Mouse (Mus musculus) liver, embryonic 14.5 days (tissue): Measurements from ENCODE around the gene 9930104L06Rik. TPM values are rescaled to one million over a fixed set of nuclear protein-coding genes. Genes with fewer than 3 reads are reported as not detected.
A peak's percentile ranks its signal among the peaks of the same experiment; 100 is the strongest.

Experiments used
- ATAC-seq: fragments of 200-750 bp; cut with Nextera tagmentation; 2 replicates; pipeline ENCODE4 v1.8.0; 2017; ENCODE audit warnings: moderate number of reproducible peaks, mild to moderate bottlenecking, moderate library complexity; ENCODE audit not compliant: insufficient read depth
- DNase-seq, 3 experiments: peaks; one replicate each; pipeline ENCODE4 v3.0.0-alpha.2; 2012 to 2013; ENCODE audit warnings: low read depth in 3 of 3, low spot score in 3 of 3
- H3K27ac ChIP-seq: fragments of 300-500 bp; sonication (generic); 2 replicates; pipeline ENCODE4 v1.5.1; 2014; ENCODE audit warnings: moderate library complexity, mild to moderate bottlenecking, control low read depth, inconsistent platforms
- H3K27me3 ChIP-seq: fragments of 300-500 bp; sonication (generic); 2 replicates; pipeline ENCODE4 v1.6.1; 2014; ENCODE audit warnings: mild to moderate bottlenecking, low read length, moderate library complexity; ENCODE audit not compliant: control insufficient read depth, insufficient read depth
- H3K36me3 ChIP-seq: fragments of 300-500 bp; sonication (generic); replicated peaks from 2 replicates; pipeline ENCODE4 v1.6.1; 2014; ENCODE audit warnings: low read depth; ENCODE audit not compliant: control insufficient read depth, insufficient read depth
- H3K4me1 ChIP-seq, 2 experiments: fragments of 200-500 bp in 1 of 2; fragments of 300-500 bp in 1 of 2; sonication (generic) in 1 of 2; replicated peaks; 2 replicates each; pipeline ENCODE4 v1.6.1; 2012 to 2014; ENCODE audit warnings: antibody characterized with exemption in 1 of 2, inconsistent platforms in 1 of 2, low read length in 1 of 2; ENCODE audit not compliant: control insufficient read depth in 2 of 2, insufficient read depth in 2 of 2
- H3K4me2 ChIP-seq: fragments of 300-500 bp; sonication (generic); 2 replicates; pipeline ENCODE4 v1.6.1; 2014; ENCODE audit warnings: low read depth, mild to moderate bottlenecking, control low read depth, moderate library complexity
- H3K4me3 ChIP-seq, 2 experiments: fragments of 200-500 bp in 1 of 2; fragments of 300-500 bp in 1 of 2; sonication (generic) in 1 of 2; 2 replicates each; pipeline ENCODE4 v1.5.1; 2012 to 2014; ENCODE audit warnings: low read depth in 2 of 2, low read length in 2 of 2, mild to moderate bottlenecking in 2 of 2, control low read depth in 1 of 2, inconsistent platforms in 1 of 2, moderate library complexity in 1 of 2; ENCODE audit not compliant: insufficient read depth in 1 of 2
- H3K9ac ChIP-seq: fragments of 300-500 bp; sonication (generic); replicated peaks from 2 replicates; pipeline ENCODE4 v1.6.1; 2014; ENCODE audit warnings: mild to moderate bottlenecking, control low read depth, moderate library complexity
- H3K9me3 ChIP-seq: fragments of 300-500 bp; sonication (generic); 2 replicates; pipeline ENCODE4 v1.6.1; 2016; ENCODE audit warnings: low read length, mixed read lengths; ENCODE audit not compliant: control insufficient read depth
- CTCF ChIP-seq: IDR thresholded peaks from 2 replicates; pipeline ENCODE4 v1.5.1; 2016; ENCODE audit warnings: antibody characterized with exemption, low read depth, control low read depth
- EP300 ChIP-seq: IDR thresholded peaks from 2 replicates; pipeline ENCODE4 v1.6.1; 2016; ENCODE audit warnings: antibody characterized with exemption, low read depth
- WGBS: fragments of 180-500 bp; shearing (Covaris S2); extraction: QIAGEN DNeasy Blood & Tissue Kit; methylation state at CpG from one replicate; pipeline ENCODE4 v1.1.7; 2014; ENCODE audit not compliant: insufficient replicate concordance; 5-methylcytosine and 5-hydroxymethylcytosine counted together
- polyA plus RNA-seq, 2 experiments: library from polyadenylated mRNA; depleted of rRNA in 1 of 2; stranded (reverse) in 1 of 2; unstranded in 1 of 2; fragments of >200 nt; fragmentation: Nextera tagmentation in 1 of 2; extraction: Ambion mirVana in 1 of 2; gene quantifications; 2 replicates each; pipeline versions ENCODE4 v1.2.1 to v1.2.3; 2012 to 2014

The 9930104L06Rik gene
- polyA plus RNA-seq (2012; rRNA removed) (5.8 and 5.9 TPM in 2 replicates), polyA plus RNA-seq (2014; fragmentation: Nextera tagmentation; extraction: Ambion mirVana) (0.94 and 1.5 TPM in 2 replicates)

DNA sequence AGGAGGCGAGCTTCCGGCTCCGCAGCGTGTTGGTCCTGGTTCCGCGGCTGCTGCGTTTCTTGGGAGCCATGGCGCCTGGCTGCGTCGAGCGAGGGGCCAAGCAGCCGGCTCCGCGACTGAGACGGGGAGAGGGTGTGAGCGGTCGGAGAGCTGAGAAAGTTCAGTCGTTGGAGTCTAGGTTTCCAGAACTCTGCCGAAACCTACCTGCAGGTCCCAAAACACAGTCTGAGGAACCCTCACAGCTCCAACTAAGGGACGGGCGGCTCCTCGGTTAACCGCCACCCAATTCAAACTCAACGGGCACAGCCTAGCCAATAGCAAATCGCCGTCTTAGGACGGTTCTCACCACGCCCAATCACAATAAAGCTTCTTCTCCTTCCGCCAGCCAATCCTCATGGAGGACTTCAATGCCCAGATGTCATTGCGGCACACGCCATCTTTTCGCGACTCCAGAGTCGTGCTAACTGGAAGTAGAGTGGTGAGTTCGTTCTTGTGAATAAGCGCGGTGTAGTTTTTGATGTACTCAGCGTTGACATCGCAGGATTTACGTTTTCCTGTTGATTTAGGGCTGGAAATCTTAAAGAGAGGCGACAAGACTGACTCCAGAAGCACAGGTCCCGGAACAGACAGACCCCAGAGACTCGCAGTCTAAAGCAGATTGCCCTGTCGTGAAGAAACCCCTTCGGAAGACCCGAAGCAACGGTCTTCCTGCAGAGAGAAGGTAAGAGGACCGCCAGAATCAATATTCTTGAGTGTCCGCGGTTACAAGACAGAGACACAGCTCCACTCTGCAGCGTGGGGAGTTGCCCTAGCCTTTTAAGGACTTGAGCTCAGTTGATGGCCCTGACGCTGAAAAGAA is at the start of gene 9930104L06Rik:
TSS of gene 9930104L06Rik (plus strand) at position 436 of the 859 bp plus-strand sequence.
- H3K4me3 ChIP-seq: peak within 1 kb of the TSS; percentile 88 to 98
- peak; percentile 96 to 97 (median 96) for DNase-seq
- no peak for TF ChIP-seq CTCF
- peak; percentile 49 for TF ChIP-seq EP300
- peak within 1 kb of the TSS; percentile 93 for H3K4me2 ChIP-seq
- peaks cover 7% of the 10 kb centered on the region for H3K36me3 ChIP-seq
- under 1% methylated on average over 52 of the region's 52 CpGs for WGBS
- H3K9me3 ChIP-seq: no peaks in the 10 kb centered on the region
- peaks cover 7 to 8% of the 10 kb centered on the region in 2 experiments for H3K4me1 ChIP-seq
- ATAC-seq: peak; percentile 99
- peak within 1 kb of the TSS; percentile 58 for H3K27ac ChIP-seq
- no peaks in the 10 kb centered on the region for H3K27me3 ChIP-seq
- H3K9ac ChIP-seq: peak within 1 kb of the TSS; percentile 95

DNA sequence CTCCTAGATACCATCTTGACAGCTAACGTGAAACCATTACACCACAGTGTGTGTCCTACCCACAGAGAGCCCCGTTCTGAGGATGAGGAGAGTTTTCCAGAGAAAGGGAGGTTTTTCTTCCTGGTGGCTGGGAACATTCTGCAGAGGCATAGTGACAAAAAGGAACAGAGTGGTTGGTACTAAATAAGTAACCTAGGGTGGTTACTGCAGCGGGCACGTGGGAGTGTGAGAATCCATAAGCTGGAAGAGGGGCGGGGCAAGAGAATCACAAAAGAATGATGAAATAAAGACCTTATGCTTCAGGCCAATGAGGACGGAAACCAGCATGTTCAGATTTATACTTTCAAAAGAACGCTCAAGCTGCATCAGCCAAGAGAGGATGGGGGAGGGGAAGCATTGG is 48.1 kb upstream of the 9930104L06Rik start:
- Histone ChIP-seq H3K9me3 (no peaks in the 10 kb centered on the region), H3K27me3 (peaks cover 22% of the 10 kb centered on the region), H3K4me2 (no peak overlapping the region), H3K27ac (no peak overlapping the region), H3K36me3 (no peaks in the 10 kb centered on the region), H3K4me3 (no peak overlapping the region), H3K9ac (no peak overlapping the region), H3K4me1 (no peaks in the 10 kb centered on the region)
- no peak for DNase-seq
- no peak for ATAC-seq
- TF ChIP-seq EP300: no peak
- no peak for TF ChIP-seq CTCF
- WGBS: 57% methylated on average over 7 of the region's 7 CpGs

DNA sequence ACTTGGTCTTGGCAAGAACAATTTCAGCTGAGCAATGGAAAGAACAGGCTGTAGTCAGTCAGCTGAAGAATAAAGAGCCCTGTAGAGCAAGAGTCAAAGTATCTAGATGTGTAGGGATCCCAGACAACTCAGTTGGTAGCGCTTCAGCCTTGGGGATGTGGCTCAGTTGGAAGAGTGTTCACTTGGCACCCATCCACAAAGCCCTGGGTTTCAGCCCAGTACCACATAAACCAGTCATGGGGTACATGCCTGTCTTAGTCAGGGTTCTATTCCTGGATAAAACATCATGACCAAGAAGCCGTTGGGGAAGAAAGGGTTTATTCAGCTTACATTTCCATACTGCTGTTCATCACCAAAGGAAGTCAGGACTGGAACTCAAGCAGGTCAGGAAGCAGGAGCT is 46.9 kb upstream of the 9930104L06Rik start:
- H3K9me3 ChIP-seq: no peaks in the 10 kb centered on the region
- DNase-seq (no peak), ATAC-seq (no peak)
- H3K27ac ChIP-seq: no peak overlapping the region
- TF ChIP-seq EP300: no peak
- no peak overlapping the region for H3K4me3 ChIP-seq
- H3K36me3 ChIP-seq: no peaks in the 10 kb centered on the region
- no peaks in the 10 kb centered on the region for H3K4me1 ChIP-seq
- H3K9ac ChIP-seq: no peak overlapping the region
- peaks cover 32% of the 10 kb centered on the region for H3K27me3 ChIP-seq
- no peak overlapping the region for H3K4me2 ChIP-seq
- 73% methylated on average over 2 of the region's 2 CpGs for WGBS

DNA sequence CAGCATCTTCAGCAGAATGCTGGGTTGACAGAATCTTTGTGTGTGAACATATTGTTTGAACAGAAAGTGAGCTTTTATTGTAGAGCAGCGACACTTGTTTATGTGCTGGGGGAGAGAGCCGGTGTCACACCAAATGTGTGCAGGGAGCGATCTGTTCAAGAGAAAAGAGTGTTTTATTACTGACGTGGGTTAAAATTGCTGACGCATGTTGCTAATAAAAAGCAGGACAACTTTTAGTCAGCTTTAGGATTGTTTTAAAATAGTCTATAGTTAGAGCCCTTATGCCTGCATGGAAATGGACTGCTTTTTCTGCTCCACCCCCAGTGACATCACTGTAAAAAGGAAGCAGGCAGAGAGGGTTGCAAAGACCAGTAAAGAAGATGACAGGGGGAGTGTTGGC is 46.0 kb upstream of the 9930104L06Rik start:
- Histone ChIP-seq H3K9me3 (no peaks in the 10 kb centered on the region), H3K4me2 (no peak overlapping the region), H3K9ac (no peak overlapping the region), H3K4me3 (no peak overlapping the region), H3K36me3 (no peaks in the 10 kb centered on the region), H3K4me1 (no peaks in the 10 kb centered on the region), H3K27ac (no peak overlapping the region), H3K27me3 (peaks cover 35% of the 10 kb centered on the region)
- TF ChIP-seq CTCF: no peak
- no peak for TF ChIP-seq EP300
- no peak for ATAC-seq
- WGBS: 60% methylated on average over 5 of the region's 5 CpGs
- no peak for DNase-seq

- no peak for DNase-seq
- 30% methylated on average over 6 of the region's 6 CpGs for WGBS
- no peak for TF ChIP-seq CTCF
- TF ChIP-seq EP300: no peak
Observed at GRCm38 (mm10) chr4:124893769-124894168, 43.1 kb upstream of the 9930104L06Rik start.

More at GRCm38 (mm10) chr4:124893769-124894168, 43.1 kb upstream of the 9930104L06Rik start:
- peaks cover 37% of the 10 kb centered on the region for H3K27me3 ChIP-seq
- H3K36me3 ChIP-seq: no peaks in the 10 kb centered on the region
- no peak overlapping the region for H3K9ac ChIP-seq
- no peaks in the 10 kb centered on the region for H3K4me1 ChIP-seq
- H3K9me3 ChIP-seq: no peaks in the 10 kb centered on the region
- H3K4me2 ChIP-seq: no peak overlapping the region
- no peak overlapping the region for H3K27ac ChIP-seq
- no peak for ATAC-seq
- no peak overlapping the region for H3K4me3 ChIP-seq
